Mouse (Mus musculus) urinary bladder, postnatal 36 days (tissue): ENCODE measurements around the gene Wnt7a.

Experiments used
- DNase-seq, 2 experiments: peaks; one replicate each; pipeline ENCODE4 v3.0.0; 2022; ENCODE audit warnings: low spot score in 2 of 2, mixed read lengths in 1 of 2

Gene Wnt7a

DNA sequence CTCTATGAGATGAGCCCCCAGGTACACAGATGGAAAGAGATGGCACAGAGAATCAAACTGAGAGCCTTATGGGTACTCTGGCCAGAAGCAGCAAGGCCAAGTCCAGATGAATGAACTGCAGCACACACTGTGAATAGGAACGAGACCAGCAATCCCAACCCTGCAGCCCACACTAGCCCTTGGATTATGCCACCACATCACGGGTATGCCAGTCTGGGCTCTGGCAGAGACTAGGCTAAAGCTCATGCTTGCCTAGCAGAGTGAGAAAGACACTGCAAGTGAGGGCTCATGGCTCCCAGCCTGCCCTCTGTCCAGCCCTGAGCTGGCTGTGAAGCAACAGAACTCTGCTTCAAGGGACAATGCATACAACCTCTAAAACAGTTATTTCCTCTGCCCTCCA lies 26.7 kb downstream of the Wnt7a start:
- DNase-seq, result no peak

DNA sequence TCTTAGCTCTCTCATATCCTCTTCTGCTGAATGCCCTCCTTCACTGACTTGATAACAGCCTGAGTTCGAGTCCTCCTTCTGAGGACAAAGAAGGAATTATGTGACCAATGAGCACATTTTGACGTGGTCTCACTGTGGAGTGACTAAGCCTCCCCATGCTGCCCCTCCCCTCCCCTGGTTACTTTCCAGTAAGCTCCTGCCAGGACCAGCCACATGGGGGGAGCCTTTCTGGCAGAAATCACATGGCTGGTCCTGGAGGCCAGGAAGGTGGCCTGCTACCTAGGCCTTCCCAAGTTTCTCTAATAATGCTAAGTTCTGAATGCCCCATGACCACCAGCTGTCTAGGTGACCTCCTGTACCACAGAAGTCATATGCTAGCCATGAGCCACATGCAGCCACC lies 27.3 kb downstream of the Wnt7a start:
- no peak for DNase-seq

DNA sequence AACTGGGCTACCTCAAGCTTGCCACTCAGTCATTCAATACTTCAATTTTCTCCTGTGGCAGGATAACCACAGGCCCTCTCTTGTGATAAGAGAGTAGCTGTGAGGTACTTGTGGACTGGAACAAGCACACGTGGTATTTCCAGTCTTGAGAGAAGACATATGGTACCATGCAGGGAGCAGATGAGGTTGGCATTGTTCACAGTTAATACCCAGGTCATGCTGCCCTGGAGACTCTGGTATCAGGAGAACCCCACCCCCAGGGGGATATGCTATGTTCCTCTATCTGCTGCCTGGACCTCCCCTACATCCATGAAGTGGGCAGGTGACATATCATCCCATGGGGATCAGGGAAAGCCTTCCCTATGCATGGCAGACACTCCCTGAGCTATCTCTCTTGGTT lies 27.9 kb downstream of the Wnt7a start:
- DNase-seq, result no peak

DNA sequence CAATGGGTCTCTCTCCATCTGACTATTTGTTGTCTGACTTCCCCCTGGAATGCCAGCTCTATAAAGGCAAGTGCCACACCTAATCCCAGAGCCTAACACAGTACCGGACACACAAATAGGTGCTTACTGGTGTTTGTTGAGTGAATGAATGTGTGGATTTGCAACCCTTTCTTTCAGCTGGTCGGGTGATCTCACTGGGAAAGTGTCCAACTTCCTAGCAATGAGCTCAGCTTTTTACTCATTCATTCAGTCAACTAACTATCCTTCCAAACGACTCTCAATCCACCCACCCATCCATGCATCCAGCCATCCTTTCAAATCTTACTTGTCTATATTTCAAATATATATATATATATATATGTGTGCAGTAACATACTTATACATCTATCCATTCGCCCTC lies 31.3 kb downstream of the Wnt7a start:
- no peak for DNase-seq

DNA sequence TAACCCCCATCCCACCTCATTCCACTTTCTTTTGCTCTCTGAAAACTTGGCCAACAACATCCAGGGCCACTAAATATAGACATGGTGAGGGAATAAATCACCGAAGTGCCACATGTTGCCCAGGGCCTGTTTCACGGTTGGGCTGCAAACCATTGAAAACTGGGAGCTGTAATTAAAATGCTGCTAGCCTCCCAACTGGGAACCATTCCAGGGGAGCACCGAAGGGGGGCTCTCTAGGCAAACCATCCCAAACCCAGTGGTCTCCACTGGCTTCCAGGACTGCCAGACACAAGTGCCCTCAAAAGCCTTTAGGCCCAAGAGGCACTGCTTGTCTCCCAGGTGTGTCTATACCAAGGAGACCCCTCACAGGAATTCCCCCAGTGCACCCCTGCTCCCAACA lies 31.9 kb downstream of the Wnt7a start:
- no peak for DNase-seq

DNA sequence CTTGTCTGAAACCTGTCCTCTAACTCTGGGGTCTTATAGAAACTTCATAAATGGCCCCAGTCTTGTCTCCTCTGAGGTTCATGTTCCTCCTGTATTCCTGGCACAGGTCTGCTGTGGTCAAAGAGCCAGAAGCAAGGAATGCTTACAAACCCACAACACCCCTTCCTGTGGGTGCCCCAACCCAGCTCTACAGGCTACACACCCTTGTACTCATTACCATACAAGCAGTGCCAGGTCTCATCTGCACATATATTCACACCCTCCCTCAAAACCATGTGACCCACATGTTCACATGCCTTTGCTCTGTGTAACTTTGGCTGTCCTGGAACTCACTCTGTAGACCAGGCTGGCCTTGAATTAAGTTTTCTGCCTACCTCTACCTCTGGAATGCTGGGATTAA lies 38.2 kb downstream of the Wnt7a start:
- DNase-seq, result no peak

DNA sequence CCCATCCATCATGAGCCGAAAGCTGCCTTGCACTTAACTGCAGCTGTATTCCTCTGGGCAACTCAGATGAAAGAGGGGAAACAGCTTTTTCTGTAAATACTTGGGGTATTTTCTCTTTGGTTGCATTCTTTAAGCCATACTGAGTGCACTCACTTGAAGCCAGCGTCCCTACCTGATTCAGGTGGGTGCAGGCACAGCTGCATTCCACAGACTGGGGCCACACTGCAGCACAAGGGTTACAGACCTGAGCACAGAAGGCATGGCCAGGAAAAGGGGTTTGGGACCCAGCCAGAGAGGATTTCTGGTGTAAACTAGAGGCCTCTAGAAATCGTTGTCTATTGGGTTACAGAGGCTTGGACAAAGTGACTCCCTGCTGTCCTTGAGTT lies 38.6 kb downstream of the Wnt7a start:
- no peak for DNase-seq

DNA sequence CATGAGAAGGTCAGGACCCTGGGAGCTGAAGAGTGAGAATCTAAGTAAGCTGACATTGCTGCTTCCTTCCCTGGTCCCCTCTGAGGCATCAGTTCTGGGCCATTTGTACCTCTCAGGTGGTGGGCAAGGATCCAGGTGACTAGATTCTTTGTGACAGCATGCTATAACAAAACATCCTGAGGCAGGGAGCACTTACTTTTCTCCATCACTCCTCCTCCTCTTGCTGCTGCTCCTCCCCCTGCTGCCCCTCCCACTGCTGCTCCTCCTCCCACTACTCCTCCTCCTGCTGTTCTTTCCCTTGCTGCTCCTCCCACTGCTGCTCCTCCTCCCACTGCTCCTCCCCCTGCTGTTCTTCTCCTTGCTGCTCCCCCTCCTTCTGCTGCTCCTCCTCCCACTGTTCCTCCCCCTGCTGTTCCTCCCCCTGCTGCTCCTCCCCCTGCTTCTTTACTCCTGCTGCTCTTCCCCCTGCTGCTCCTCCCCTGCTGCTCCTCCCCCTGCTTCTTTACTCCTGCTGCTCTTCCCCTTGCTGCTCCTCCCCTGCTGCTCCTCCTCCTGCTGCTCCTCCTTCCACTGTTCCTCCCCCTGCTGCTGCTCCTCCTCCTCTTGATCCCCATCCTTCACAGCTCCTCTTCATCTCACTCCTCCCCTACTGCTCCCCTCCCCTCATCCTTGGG lies 39.1 kb downstream of the Wnt7a start:
- no peak for DNase-seq

DNA sequence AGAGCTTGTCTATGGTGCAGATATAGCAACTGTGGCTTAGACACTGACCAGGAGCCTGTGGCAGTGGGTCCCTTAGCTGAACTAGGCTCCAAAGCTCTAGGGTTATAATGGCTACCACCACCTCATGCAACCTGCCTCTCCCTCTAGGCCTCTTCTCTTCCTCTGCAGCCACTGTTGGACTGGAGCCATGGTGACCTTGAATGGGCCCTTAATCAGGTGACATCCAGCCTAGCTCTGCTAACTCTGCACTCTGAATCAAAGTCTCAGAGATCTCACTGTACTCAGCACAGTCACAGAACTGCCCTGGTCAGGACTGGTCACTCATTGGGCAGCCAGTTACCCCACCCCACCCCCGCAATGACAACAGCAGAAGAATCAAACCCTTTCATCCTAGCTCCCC lies 44.4 kb downstream of the Wnt7a start:
- no peak for DNase-seq

DNA sequence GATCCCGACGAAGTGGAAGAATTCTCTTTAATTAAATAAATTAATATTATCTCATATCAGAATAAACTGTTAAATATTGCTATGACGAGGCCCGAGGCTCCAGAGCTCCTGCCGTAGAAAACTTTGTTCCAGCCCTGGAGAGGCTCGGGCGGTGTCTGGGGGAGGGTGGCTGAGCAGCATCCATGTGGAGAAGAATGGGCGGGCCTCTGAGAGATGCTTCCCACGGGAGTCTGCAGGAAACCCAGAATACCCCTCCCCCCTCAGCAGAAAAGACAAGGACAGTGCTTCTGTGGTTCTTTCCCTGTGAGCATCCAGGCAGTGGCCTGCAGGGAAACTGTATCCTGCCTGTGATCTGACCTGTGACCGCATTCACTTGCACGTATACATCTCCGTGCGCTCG lies 45.7 kb downstream of the Wnt7a start:
- DNase-seq, result no peak

DNA sequence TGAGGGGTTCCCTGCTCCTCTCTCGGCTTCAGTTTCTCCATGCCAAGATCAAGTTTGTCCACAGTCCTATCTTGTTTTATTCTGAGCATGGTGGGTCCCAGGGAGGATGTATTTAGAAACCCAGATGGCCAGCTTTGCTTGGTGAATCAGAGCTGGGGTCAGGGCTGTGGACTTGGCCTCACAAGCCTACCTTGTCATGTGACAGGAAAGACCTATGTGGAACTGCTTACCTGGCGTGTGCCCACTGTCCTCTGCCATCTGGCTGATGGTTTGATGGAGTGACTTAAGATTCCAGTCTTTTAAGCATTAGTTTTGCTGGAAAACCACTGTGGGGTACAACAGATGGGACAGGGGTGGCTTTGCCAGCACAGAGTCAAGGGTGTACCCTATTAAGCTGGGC lies 48.4 kb downstream of the Wnt7a start:
- no peak for DNase-seq

DNA sequence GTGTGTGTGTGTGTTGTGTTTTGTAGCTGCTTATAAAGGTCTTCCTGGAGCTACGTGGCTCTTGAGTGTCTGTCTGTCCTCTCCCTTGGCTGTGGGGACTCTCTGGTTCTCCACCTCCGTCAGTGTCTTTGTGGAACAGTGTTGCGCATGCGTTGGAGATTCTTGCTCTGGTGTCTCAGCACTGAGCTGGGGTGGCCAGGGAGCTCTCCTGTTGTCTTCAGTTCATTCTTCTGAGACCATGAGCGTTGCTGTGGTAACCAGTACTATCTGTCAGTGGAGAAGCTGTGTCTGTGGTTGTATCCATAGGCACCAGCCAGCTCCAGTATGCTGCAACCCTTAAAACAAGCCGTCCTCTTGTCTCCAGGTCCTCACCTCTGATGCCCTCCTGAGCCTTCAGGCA lies 50.2 kb downstream of the Wnt7a start:
- no peak for DNase-seq

DNA sequence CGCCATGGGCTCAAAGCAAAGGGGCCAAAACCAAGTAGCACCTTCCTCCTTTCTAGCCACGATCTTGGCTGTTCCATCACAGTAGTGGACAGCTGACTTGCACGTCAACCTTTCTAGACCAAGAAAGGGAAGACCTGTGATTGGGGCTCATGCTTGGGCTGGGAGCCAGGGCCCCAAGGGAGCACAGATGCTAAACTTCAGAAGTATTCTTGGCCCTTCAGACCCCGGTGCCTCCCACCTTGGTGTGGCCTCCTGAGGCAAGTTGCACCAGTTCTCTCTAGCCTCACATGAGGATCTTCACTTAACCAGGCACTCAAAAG lies 50.8 kb downstream of the Wnt7a start:
- no peak for DNase-seq

DNA sequence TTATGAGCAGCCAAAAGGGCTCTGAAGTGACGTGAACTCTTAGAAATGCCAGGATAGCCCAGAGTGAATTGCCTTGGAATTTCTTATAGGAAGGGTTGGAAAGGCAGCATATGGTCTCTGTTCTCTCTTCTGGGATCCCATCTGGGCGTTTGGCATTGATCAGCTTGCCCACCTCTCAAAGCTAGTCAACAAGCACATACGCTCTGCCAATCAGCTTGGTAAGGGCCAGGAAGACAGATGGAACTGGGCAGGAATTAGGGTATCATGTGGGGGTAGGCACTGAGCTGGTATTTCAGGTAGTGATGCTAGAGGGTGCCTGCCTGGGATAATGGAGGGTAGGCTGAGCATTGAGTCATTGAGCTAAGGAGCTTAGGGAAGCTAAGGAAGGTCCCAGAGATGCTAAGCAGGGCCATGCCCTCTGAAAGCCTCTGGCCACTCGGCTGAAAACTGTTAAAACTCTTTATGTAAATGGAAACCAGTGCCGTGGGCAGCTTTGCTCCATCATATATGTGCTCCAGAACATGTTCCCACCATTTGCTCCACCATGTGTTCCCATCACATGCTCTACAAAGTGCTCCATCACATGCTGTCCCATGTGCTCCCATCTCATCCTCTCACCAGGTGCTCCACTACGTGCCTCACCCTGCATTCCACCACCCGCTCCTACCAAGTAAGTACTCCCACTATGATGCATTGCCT lies 51.3 kb downstream of the Wnt7a start:
- DNase-seq, result no peak

DNA sequence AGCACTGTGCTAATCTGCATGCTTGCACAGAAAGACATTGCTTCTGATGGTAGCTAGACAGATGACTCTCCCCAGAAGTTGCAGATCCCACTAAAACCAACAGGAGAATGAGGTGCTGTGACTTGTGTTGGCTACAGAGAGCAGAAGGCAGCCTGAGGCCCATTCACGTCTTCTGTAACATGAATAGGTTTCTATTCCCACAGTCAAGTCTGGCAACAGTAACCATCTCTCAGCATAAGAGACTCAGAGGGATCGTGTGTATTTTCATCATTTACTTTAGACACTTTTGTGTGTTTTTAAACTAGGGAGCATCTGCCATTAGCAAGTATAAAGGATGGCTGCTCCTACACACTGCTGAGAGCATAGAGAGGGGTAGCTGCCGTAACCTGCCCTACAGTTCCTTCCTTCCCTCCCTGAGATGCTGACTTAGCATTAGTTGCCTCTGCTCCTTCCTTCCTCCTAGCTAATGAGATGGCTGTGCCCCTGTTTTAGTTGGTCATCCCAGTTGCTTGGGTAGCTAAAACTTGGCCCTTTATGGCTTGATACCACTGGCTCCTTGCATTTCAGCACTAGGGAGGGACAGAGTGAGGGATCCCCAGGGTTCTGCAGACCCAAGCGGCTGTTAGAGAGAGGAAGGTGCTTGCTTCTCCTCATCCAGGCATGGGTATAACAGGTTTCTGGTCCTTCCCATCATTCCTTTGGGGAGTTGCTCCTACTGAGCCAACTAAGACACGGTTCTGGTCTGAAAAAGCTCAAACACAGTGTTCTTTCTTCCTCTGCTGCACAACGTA lies 52.1 kb downstream of the Wnt7a start:
- no peak for DNase-seq

DNA sequence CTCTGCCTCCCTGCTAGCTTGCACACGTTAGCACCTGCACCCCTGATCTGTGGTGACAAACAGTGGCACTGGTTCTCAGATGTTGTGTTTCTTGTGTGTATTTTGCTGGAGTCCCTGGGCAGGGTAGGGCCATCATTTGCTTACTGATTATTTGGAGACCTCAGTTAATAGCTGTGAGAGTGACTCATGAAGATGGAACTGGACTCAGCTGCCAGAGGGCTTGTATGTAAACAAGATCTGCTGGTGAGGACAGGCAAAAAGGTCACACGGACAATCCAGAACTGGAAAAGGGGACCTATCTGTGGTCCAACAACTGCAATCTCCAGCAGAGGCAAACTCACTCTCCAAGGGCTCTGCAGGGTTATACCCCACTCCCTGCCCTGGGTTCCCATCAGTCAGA lies 52.8 kb downstream of the Wnt7a start:
- DNase-seq, result no peak

DNA sequence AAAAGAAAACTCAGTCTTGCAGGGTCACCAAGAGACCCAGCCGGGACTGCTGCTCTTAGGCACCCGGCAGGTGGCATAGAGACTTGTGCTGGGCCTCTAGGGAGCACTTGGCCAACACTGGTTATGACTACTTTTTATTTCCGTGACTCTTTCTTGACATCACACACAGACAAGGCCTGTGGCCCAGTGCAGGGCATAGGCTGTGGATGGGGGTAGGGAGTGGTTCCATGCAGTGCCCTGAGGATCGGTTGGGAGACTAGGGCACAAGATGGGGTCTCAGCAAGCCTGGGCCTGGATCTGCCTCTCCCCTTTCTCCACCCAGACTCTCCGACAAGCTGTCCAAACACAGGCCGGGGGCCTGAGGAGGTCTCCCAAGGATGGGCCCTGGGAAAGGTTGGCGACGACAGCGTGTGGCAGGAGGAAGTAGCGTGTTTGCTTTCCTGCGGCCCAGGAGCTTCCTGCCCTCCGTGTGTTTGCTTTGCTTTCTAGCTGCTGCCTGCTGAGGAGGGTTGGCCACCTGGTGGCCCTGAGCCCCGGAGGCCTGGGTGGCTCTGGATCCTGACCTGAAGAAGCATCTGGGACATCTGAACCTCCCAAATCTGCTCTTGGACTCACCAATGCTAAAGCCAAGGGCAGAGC lies 53.8 kb downstream of the Wnt7a start:
- no peak for DNase-seq

DNA sequence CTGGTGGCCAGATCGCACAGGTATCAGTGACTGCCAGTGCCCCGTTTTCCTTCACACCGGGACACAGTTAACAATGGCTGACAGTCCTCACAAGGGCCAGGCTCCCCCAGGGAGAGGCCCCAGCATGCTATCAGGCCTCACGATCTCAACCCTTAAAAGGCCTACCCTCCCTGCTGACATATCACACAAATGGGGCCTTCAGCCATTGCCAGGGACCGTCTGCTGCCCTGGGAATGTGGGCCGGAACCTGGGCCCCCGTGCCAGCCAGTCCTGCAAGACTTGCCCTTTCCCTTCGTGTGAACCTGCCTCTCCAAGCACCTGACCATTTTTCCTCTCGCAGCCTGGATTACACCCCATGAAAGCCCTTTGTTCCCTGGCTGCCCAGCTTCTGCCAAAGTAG lies 61.5 kb downstream of the Wnt7a start:
- DNase-seq, result no peak

DNA sequence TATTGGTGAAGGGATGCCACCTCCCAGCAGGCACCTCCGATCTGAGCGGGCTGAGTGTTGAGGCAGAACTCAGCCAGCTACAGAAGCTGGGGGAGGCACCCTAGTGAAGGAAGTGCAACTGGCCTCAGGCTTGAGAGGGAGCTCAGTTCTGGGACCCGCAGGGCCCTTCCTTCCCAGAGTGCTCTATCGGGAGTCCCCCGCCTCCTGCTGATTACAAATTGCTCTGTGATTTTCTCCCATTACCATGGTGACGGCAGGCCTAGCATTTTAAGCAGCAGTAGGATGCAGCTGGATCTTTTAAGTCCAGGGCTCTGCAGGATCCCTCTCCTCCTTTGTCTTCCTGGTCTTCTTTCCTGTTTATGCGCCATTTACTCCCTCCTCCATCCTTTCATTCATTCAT lies 63.4 kb downstream of the Wnt7a start:
- DNase-seq, result no peak

DNA sequence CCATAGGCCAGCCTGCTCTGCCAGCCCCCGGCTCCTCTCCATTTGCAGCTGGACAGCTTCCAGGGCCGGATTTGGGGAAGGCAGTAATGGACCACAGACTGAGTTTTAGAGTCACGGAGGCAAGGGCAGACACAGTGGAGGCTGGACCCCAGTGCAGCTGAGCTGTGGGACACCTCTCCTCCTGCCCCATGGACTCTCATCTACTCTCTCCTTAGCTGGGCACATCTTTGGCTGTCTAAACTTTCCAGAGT lies 64.3 kb downstream of the Wnt7a start:
- DNase-seq, result no peak

DNA sequence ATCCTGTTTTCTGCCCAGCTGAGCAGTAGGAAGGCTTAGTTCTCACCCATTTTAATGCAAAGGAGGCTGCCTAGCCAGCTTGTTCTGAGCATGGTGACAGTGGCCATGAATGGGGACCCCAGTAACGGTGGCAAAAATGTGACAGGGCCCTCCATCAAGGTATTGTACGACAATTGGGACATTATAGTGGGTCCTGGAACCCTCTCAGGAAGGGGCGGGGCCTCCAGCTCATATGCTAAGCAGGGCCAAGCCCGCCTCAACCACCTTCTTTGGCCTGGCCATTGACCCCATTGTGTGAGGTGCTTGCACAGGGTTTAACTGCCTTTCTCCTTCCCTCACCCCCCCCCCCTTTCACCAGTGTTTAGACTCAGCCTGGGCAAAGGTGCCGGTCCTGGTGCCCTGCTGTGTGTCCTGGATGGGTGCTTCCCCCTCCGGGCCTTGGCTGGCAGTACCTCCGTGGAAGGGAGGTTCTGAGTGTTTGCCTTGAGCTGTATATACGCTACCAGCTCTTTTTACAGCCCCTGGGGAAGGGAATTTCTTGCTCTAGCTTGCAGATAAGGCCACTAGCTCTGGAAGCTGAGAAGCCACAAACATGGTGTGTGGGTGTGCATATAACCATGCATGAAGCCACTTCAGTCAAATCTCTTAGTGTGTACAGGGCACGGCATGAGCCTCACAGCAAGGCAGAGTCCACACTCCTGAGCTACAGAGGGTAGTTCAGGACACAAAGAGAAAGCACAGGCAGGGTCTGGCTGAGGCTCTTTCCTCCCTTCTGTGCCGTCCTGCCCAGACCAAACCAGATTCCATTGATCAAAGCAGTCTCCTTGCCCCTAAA lies 64.9 kb downstream of the Wnt7a start:
- no peak for DNase-seq

DNA sequence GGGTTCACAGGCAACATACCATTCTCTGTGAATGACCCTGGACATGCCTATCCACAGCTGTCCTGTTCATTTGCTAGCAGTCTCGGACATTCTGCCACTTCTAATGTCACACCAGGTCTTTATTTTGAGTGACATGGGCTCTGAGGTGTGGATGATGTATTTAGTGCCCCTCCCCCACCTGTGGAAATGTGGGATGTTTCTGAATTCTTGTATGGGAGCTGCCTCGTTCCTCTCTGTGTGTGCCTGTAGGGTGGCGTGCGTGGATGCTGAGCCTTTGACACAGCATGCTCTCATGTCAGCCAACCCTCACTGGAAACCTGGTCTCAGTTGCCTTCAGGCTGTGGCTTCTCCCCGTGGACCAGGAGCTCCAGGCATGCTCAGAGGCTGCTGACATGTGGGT lies 66.1 kb downstream of the Wnt7a start:
- DNase-seq, result no peak
